Mouse (Mus musculus): ENCODE measurements around the gene Ksr1.

The Ksr1 gene

DNA sequence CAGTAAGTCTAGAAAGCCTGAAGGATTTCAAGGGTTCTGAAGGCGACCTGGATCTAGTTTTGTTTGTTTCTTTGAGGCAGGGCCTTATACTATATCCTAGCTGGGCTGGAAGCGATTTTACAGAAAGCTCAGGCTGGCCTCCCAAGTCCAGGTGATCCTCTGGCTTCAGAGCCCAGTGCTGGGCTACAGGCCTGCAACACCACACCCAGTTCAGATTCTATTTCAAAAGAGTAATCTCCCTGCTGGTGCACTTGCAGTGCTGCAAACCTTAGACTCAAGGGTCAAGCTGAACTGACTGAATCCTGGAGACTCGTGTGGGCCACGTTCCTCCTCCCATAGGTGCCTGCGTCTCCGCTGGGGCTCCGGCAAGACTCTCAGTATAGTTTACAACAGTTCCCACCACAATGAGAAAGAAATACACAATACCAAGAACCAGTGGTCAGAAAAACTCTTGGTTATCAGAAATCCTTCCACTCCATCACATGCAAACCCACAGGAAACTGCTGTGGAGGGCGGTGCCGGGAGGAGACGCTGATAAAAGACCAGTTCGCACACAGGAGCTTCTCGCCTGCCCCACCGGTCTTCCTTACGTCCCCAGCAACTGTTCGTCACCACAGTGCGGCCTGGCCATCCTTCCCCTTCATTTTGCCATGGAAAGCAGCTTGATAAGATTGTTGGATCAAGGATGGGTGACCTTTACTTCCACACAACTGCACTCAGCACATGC, 95.3 kb downstream of the Ksr1 start:
- in situ Hi-C loops (cut with MboI, MseI) = no loop called here

- in situ Hi-C loops (cut with MboI, MseI) = no loop called here
These were observed 97.3 kb downstream of the Ksr1 start for GRCm38 (mm10) chr11:79048906-79049305.

- in situ Hi-C loops (cut with MboI, MseI) = no loop called here
These were observed 99.0 kb downstream of the Ksr1 start for GRCm38 (mm10) chr11:79047180-79047727.

DNA sequence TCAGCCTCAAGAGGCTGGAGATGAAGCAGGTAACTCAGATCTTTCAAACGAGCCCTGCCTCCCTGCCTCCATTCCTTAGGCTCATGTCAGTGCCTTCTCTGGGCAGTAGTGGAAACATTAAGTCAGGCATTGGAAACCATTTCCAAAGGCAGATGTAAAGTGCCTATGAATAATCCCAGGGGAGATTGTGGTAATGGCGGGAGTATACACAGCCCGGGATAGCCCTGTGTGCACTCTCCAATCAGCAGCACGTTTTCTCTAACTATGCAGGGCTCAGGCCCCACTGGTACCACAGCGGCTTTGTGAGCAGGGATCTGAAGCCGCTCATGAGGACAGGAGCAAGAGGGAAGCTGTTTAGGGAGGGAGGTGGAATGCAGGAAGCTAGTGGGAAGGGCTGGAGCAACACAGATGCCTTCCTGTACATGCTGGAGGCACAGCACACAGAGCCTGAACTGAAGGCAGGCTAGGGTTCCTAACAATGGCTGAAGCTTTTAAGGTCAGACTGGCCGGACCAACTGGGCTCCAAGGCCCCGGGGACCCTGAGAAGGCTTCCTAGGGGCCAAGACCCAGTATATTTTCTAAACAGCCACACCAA, 99.5 kb downstream of the Ksr1 start:
- in situ Hi-C loops (cut with MboI, MseI) = no loop called here

DNA sequence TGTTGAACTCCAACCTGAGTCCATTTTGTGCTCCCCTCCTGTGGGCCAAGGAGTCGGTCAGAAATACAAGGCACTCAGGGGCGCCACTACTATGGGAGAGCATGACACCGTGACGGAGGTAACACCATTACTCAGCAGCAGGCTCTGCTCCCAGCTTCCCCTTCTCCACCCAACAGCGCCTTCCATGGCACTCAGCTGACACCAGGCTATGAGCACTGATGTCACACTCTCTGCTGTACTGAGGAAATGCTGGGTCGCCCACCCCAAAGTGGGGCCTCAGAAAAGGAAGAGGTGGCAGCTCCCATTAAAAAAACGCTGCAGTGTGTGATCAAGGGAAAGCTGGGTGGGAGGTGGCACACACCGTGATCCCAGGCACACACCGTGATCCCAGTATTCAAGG, 101.0 kb downstream of the Ksr1 start:
- in situ Hi-C loops (cut with MboI, MseI) = no loop called here

DNA sequence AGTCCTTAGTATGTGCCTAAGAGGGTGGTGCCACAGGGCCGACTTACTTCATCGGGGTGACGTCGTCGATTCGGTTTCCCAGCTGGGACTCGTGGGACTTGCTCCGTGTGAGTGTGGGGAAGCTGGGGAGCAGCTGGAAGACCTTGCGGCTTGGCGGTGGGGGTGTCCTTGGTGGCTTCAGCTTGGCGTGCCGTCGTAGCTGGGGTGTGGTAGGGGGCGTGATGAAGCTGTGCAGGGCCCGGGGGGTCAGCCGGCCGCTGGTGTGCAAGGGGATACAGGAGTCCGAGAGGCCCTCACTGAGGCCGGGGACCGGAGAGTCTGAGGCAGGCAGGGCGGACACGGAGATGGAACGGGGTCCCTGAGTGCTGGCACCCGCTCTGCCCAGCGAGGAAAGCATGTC, 101.4 kb downstream of the Ksr1 start:
- in situ Hi-C loops (cut with MboI, MseI) = no loop called here

GRCm38 (mm10) chr11:79041908-79042430, 104.2 kb downstream of the Ksr1 start:
- in situ Hi-C loops (cut with MboI, MseI) = no loop called here

DNA sequence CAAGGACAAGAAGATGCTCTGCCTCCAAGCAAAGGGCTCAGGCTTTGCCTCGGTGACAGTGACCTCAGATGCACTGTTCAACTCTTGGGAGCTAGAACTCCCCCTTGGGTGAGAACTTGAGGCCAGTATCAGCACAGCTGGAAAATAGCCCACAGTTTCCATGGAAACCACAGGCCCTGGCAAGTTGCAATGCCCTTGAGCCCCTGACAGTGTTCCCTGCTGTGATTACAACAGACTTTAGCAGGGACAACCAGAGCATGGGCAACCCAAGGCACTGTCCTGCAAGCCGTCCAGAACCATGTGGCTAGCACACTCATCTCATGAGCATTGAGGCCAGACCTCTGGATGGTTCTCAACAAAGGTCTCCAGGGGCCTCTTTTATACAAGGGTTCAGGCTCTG, 106.7 kb downstream of the Ksr1 start:
- in situ Hi-C loops (cut with MboI, MseI) = no loop called here

- in situ Hi-C loops (cut with MboI, MseI) = no loop called here
These were observed 108.7 kb downstream of the Ksr1 start for GRCm38 (mm10) chr11:79037555-79037954.

DNA sequence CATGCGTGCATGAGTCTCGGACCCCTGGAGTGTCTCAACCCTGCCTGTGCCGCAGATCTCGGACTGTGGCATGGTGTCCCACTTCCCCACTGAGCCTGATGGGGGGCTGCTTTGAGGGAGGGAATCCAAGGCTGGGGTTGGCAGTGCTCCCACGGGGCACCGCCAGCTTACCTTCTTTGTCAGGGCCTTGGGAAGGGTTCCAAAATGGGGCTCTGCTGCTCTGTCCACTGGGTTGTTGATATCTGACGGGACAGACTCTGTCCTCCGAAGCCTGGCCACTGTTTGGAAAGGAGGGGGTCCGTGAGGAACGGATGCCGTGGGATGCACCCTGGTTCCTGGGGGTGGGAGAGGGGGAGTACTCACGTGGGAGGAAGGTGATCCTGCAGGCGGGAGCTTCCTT, 109.9 kb downstream of the Ksr1 start:
- in situ Hi-C loops (cut with MboI, MseI) = no loop called here

DNA sequence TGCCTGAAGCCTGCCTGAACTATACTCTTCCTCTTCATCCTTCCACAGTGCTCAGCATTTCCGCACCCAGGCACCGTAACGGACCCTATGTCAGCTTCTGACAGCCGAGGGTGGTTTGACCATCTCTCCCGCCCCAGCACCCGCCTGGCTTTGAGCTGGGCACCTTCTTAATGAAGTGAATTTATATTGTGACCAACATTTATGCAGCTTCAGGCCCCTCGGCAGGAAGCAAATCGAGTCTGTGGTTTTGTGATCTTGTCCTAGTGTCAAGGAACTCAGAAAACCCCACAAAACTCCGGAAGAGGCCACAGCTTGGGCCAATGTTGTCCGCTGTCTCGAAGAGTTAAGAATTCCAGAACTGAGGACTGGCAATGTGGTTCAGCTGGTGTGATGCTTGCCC, 112.6 kb downstream of the Ksr1 start:
- in situ Hi-C loops (cut with MboI, MseI) = loop anchor here (5.0 kb wide), 2 partner anchors 79 to 189 kb away; no protein-coding TSS in a partner anchor

DNA sequence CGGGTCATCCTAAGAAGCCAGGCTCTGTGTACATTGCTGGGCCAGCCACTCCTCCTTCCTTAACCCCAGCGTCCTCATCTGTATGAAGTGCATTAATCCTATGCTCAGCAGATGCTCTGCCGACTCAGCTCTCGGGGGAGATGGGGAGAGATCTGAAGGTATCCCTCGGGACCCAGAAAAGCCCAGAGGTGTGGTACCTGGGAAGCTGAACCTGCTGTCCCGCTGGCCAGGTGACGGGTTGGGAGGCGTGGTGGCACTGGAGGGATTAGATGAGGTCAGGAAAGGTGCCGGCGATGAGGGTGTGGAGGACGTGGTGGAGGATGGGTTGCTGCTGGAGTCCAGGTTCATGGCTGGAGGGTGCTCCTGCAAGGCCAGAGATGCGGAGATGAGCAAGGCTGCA, 113.2 kb downstream of the Ksr1 start:
- in situ Hi-C loops (cut with MboI, MseI) = loop anchor here (5.0 kb wide), 2 partner anchors 79 to 189 kb away; no protein-coding TSS in a partner anchor

GRCm38 (mm10) chr11:79031452-79031746, 114.8 kb downstream of the Ksr1 start:
- in situ Hi-C loops (cut with MboI, MseI) = loop anchor here (5.0 kb wide), 2 partner anchors 81 to 191 kb away; no protein-coding TSS in a partner anchor

DNA sequence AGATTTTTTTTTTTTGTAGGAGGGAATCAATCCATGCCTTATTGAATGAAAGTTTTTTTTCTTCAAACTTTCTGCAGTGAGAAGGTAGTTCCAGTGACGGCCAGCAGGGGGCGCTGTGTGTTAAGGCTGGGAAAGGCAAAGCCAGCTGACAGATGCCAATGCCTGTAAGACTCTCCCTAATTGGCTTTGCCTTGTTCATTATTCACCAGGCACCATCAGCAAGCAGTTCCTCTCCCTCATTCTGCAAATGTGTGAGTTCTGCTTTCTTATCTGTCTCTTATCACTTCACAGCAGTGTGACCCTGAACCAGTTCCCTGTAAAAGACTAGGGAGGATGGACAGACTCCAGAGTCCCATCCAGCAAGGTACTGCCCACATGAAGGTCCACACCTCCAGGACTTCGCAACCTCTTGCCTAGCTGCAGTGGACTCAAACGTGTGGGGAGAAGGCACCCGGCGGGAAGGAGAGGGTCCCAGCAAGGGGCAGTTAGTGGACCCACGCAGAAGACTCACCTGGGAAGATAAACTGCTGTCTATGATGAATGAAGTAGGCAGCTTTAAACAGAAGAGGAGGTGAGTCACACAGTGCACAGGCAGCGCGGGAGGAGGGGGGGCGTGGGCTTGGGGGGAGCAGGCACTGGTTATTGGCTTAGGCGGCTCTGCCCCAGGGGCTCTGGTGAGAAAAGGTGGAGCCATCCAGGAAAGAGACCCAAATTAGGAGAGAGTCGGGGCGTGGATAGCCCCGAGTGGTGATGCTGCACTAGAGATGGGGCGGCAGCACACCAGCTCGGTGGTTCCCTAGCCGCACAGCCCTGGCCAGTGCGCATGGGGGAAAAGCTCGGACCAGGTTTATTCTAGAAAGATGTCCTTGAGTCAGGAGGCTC, 115.4 kb downstream of the Ksr1 start:
- in situ Hi-C loops (cut with MboI, MseI) = loop anchor here (5.0 kb wide), 2 partner anchors 81 to 191 kb away; no protein-coding TSS in a partner anchor

- in situ Hi-C loops (cut with MboI, MseI) = no loop called here
These were observed 122.5 kb downstream of the Ksr1 start for GRCm38 (mm10) chr11:79023751-79024150.

DNA sequence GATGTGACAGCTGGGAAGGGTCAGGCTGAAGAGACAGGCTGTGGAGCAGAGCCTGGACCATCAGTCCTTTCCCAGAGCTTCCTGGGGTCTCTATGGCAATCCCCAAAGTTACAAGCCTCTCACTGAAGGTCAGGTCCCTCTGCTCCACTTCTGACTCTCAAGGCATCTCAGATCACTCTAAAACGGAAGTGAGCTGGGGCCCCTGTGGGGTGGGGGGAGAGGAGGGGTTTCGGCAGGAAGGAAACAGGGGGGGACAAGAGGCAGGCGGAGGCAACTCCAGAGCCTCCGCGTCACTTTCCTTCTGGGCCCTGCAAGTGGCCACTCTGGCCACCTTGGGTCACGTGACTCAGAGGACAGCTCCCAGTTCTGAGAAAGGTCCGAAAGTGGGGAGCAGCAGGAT, 122.9 kb downstream of the Ksr1 start:
- in situ Hi-C loops (cut with MboI, MseI) = no loop called here

GRCm38 (mm10) chr11:79022836-79023235, 123.4 kb downstream of the Ksr1 start:
- in situ Hi-C loops (cut with MboI, MseI) = no loop called here

GRCm38 (mm10) chr11:79020535-79021045, 125.6 kb downstream of the Ksr1 start:
- in situ Hi-C loops (cut with MboI, MseI) = no loop called here

DNA sequence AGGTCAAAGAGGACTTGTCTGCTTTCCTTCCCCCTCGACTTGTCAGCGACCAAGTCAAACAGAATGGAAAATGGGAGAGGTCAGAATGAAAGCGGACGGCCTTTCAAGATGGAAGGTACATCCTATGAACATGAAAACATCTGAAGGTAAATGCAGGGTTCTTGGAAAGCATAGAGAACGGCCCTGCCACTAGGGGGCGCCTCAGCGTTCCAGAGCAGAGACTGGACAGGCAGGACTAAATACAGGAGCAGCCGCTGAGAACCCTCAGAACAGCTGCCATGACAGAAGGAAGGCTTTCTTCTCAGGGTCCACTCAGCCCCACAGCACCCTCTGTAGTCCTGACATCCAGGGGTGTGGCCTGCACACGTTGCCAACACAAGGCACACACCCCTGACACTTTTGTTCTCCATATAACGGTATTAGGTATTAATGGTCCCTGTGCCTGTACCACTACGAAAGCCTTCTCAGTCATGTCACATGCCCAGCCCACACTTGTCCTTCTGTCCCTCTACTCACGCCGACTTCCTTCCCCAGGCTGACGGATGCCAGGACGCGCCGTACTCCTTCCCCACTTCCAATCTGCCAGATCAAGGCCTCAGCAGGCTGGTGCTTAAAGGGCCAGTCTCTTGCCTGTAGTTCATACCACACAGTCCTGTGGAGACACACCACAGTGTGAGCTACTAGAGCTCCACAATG, 126.2 kb downstream of the Ksr1 start:
- in situ Hi-C loops (cut with MboI, MseI) = no loop called here

- in situ Hi-C loops (cut with MboI, MseI) = no loop called here
These were observed 127.1 kb downstream of the Ksr1 start for GRCm38 (mm10) chr11:79018954-79019704.

Data from T-helper 2 cell (primary cell).